Mouse (Mus musculus) midbrain, embryonic 12.5 days (tissue): ENCODE results near the gene Prkcb. TPM values are rescaled to one million over a fixed set of nuclear protein-coding genes. Genes with fewer than 3 reads are reported as not detected.

Experiments
- ATAC-seq: fragments of 200-750 bp; cut with Nextera tagmentation; 2 replicates; pipeline ENCODE4 v1.8.0; 2017; ENCODE audit warnings: low read depth, moderate TSS enrichment, moderate library complexity; ENCODE audit not compliant: low FRiP score
- H3K27ac ChIP-seq: fragments of 300-500 bp; sonication (generic); replicated peaks from 2 replicates; pipeline ENCODE4 v1.5.1; 2016; ENCODE audit warnings: mild to moderate bottlenecking
- H3K27me3 ChIP-seq: fragments of 300-500 bp; sonication (generic); 2 replicates; pipeline ENCODE4 v1.6.1; 2016; ENCODE audit warnings: mild to moderate bottlenecking
- H3K36me3 ChIP-seq: fragments of 300-500 bp; sonication (generic); 2 replicates; pipeline ENCODE4 v1.6.1; 2016
- H3K4me1 ChIP-seq: fragments of 300-500 bp; sonication (generic); 2 replicates; pipeline ENCODE4 v1.6.1; 2016
- H3K4me2 ChIP-seq: fragments of 300-500 bp; sonication (generic); replicated peaks from 2 replicates; pipeline ENCODE4 v1.6.1; 2016; ENCODE audit warnings: mild to moderate bottlenecking, moderate library complexity
- H3K4me3 ChIP-seq: fragments of 300-500 bp; sonication (generic); 2 replicates; pipeline ENCODE4 v1.5.1; 2016; ENCODE audit warnings: mild to moderate bottlenecking
- H3K9ac ChIP-seq: fragments of 300-500 bp; sonication (generic); replicated peaks from 2 replicates; pipeline ENCODE4 v1.6.1; 2016; ENCODE audit warnings: mild to moderate bottlenecking, moderate library complexity
- H3K9me3 ChIP-seq: fragments of 300-500 bp; sonication (generic); 2 replicates; pipeline ENCODE4 v1.6.1; 2016; ENCODE audit warnings: mild to moderate bottlenecking
- WGBS: fragments of 180-500 bp; shearing (Covaris S2); methylation state at CpG from one replicate; pipeline ENCODE4 v1.1.7; 2016; 5-methylcytosine and 5-hydroxymethylcytosine counted together
- polyA plus RNA-seq: library from polyadenylated mRNA; unstranded; fragments of >200 nt; fragmentation: Nextera tagmentation; extraction: Ambion mirVana; gene quantifications from 2 replicates; pipeline ENCODE4 v1.2.1, GENCODE M21; 2016

Prkcb gene
- polyA plus RNA-seq, 1 experiment from 2014 or later: 24.2 TPM

GRCm38 (mm10) chr7:122596596-122597170 is 308.1 kb downstream of the Prkcb start:
- Histone ChIP-seq H3K9ac (no peak overlapping the region), H3K4me3 (no peak overlapping the region), H3K4me1 (no peaks in the 10 kb centered on the region; the same call in 1 of the 2 replicates), H3K4me2 (no peak overlapping the region), H3K27me3 (no peaks in the 10 kb centered on the region), H3K36me3 (no peaks in the 10 kb centered on the region), H3K9me3 (no peaks in the 10 kb centered on the region), H3K27ac (no peak overlapping the region)
- WGBS: 82% methylated on average over 9 of the region's 9 CpGs
- no peak for ATAC-seq

- Histone ChIP-seq H3K9ac (no peak overlapping the region), H3K27me3 (no peaks in the 10 kb centered on the region), H3K36me3 (no peaks in the 10 kb centered on the region), H3K9me3 (no peaks in the 10 kb centered on the region), H3K4me3 (no peak overlapping the region), H3K4me2 (no peak overlapping the region), H3K4me1 (no peaks in the 10 kb centered on the region; the same call in 1 of the 2 replicates), H3K27ac (no peak overlapping the region)
- no peak for ATAC-seq
- WGBS: 66% methylated on average over 7 of the region's 7 CpGs
Observed at GRCm38 (mm10) chr7:122597313-122597712, 308.8 kb downstream of the Prkcb start.

GRCm38 (mm10) chr7:122600856-122601255 is 312.3 kb downstream of the Prkcb start:
- Histone ChIP-seq H3K27me3 (no peaks in the 10 kb centered on the region), H3K4me3 (no peak overlapping the region), H3K9ac (no peak overlapping the region), H3K36me3 (no peaks in the 10 kb centered on the region), H3K4me2 (no peak overlapping the region), H3K9me3 (no peaks in the 10 kb centered on the region), H3K27ac (no peak overlapping the region), H3K4me1 (no peaks in the 10 kb centered on the region; the same call in 1 of the 2 replicates)
- ATAC-seq: no peak
- 71% methylated on average over 7 of the region's 7 CpGs for WGBS

- H3K27me3 ChIP-seq: no peaks in the 10 kb centered on the region
- no peak for ATAC-seq
- H3K9ac ChIP-seq: no peak overlapping the region
- no peak overlapping the region for H3K27ac ChIP-seq
- H3K9me3 ChIP-seq: no peaks in the 10 kb centered on the region
- H3K4me2 ChIP-seq: no peak overlapping the region
- H3K4me3 ChIP-seq: no peak overlapping the region
- H3K4me1 ChIP-seq: no peaks in the 10 kb centered on the region; the same call in 1 of the 2 replicates
- H3K36me3 ChIP-seq: no peaks in the 10 kb centered on the region
- 85% methylated on average over 5 of the region's 5 CpGs for WGBS
Observed at GRCm38 (mm10) chr7:122605066-122605465, 316.5 kb downstream of the Prkcb start.

GRCm38 (mm10) chr7:122609420-122609819 is 320.9 kb downstream of the Prkcb start:
- no peaks in the 10 kb centered on the region for H3K27me3 ChIP-seq
- H3K4me2 ChIP-seq: no peak overlapping the region
- H3K27ac ChIP-seq: no peak overlapping the region
- no peak overlapping the region for H3K9ac ChIP-seq
- H3K4me3 ChIP-seq: no peak overlapping the region
- no peaks in the 10 kb centered on the region for H3K36me3 ChIP-seq
- no peaks in the 10 kb centered on the region for H3K4me1 ChIP-seq
- H3K9me3 ChIP-seq: no peaks in the 10 kb centered on the region
- WGBS: 91% methylated on average over 4 of the region's 4 CpGs
- ATAC-seq: no peak

- H3K4me3 ChIP-seq: no peak overlapping the region
- no peaks in the 10 kb centered on the region for H3K4me1 ChIP-seq
- no peaks in the 10 kb centered on the region for H3K36me3 ChIP-seq
- 80% methylated on average over 7 of the region's 7 CpGs for WGBS
- no peak overlapping the region for H3K27ac ChIP-seq
- no peak overlapping the region for H3K9ac ChIP-seq
- H3K4me2 ChIP-seq: no peak overlapping the region
- ATAC-seq: no peak
- no peaks in the 10 kb centered on the region for H3K27me3 ChIP-seq
- H3K9me3 ChIP-seq: no peaks in the 10 kb centered on the region
Observed at GRCm38 (mm10) chr7:122610161-122610560, 321.6 kb downstream of the Prkcb start.

- Histone ChIP-seq H3K36me3 (no peaks in the 10 kb centered on the region), H3K4me2 (no peak overlapping the region), H3K4me3 (no peak overlapping the region), H3K4me1 (no peaks in the 10 kb centered on the region), H3K27me3 (no peaks in the 10 kb centered on the region; the same call in 1 of the 2 replicates), H3K9ac (no peak overlapping the region), H3K9me3 (no peaks in the 10 kb centered on the region), H3K27ac (no peak overlapping the region)
- ATAC-seq: no peak
- 86% methylated on average over 4 of the region's 4 CpGs for WGBS
Observed at GRCm38 (mm10) chr7:122613876-122614275, 325.3 kb downstream of the Prkcb start.

- no peaks in the 10 kb centered on the region for H3K9me3 ChIP-seq
- WGBS: 13% methylated on average over 9 of the region's 9 CpGs
- H3K36me3 ChIP-seq: no peaks in the 10 kb centered on the region
- H3K4me3 ChIP-seq: no peak overlapping the region
- H3K27ac ChIP-seq: peak overlapping the region; percentile 71
- peak; percentile 91 for ATAC-seq
- peaks cover 17% of the 10 kb centered on the region for H3K27me3 ChIP-seq
- no peak overlapping the region for H3K9ac ChIP-seq
- peaks cover 17% of the 10 kb centered on the region for H3K4me1 ChIP-seq
- peak overlapping the region; percentile 21; the same call in 1 of the 2 replicates for H3K4me2 ChIP-seq
Observed at GRCm38 (mm10) chr7:122622125-122622774, 333.7 kb downstream of the Prkcb start.

- H3K4me2 ChIP-seq: no peak overlapping the region
- H3K36me3 ChIP-seq: no peaks in the 10 kb centered on the region
- H3K4me3 ChIP-seq: no peak overlapping the region
- no peaks in the 10 kb centered on the region for H3K9me3 ChIP-seq
- no peak overlapping the region for H3K27ac ChIP-seq
- H3K9ac ChIP-seq: no peak overlapping the region
- peaks cover 17% of the 10 kb centered on the region for H3K27me3 ChIP-seq
- 84% methylated on average over 1 of the region's 1 CpGs for WGBS
- ATAC-seq: no peak
- H3K4me1 ChIP-seq: peaks cover 17% of the 10 kb centered on the region
Observed at GRCm38 (mm10) chr7:122623753-122624152, 335.2 kb downstream of the Prkcb start.

- peaks cover 3% of the 10 kb centered on the region; the same call in 1 of the 2 replicates for H3K4me1 ChIP-seq
- H3K27ac ChIP-seq: no peak overlapping the region
- H3K9me3 ChIP-seq: no peaks in the 10 kb centered on the region
- no peaks in the 10 kb centered on the region for H3K36me3 ChIP-seq
- WGBS: 96% methylated on average over 5 of the region's 5 CpGs
- ATAC-seq: no peak
- no peak overlapping the region for H3K4me2 ChIP-seq
- H3K4me3 ChIP-seq: no peak overlapping the region
- no peaks in the 10 kb centered on the region; the same call in 1 of the 2 replicates for H3K27me3 ChIP-seq
- H3K9ac ChIP-seq: no peak overlapping the region
Observed at GRCm38 (mm10) chr7:122628050-122628449, 339.5 kb downstream of the Prkcb start.

GRCm38 (mm10) chr7:122630386-122630785 is 341.8 kb downstream of the Prkcb start:
- WGBS: 84% methylated on average over 2 of the region's 2 CpGs
- Histone ChIP-seq H3K4me2 (no peak overlapping the region), H3K9ac (no peak overlapping the region), H3K4me3 (no peak overlapping the region), H3K36me3 (no peaks in the 10 kb centered on the region), H3K4me1 (no peaks in the 10 kb centered on the region), H3K27me3 (no peaks in the 10 kb centered on the region; the same call in 1 of the 2 replicates), H3K27ac (no peak overlapping the region), H3K9me3 (no peaks in the 10 kb centered on the region)
- ATAC-seq: no peak

GRCm38 (mm10) chr7:122631151-122631550 is 342.6 kb downstream of the Prkcb start:
- Histone ChIP-seq H3K27me3 (no peaks in the 10 kb centered on the region; the same call in 1 of the 2 replicates), H3K36me3 (no peaks in the 10 kb centered on the region), H3K4me2 (no peak overlapping the region), H3K27ac (no peak overlapping the region), H3K9ac (no peak overlapping the region), H3K9me3 (no peaks in the 10 kb centered on the region), H3K4me3 (no peak overlapping the region), H3K4me1 (no peaks in the 10 kb centered on the region)
- no peak for ATAC-seq
- 65% methylated on average over 3 of the region's 3 CpGs for WGBS
